Mouse (Mus musculus) embryonic fibroblast, embryonic 13.5 days (primary cell): Measurements from ENCODE around the gene Fam171a2. TPM values are rescaled to one million over a fixed set of nuclear protein-coding genes. Genes with fewer than 3 reads are reported as not detected.

Source experiments
- H3K27ac ChIP-seq: 2 replicates; pipeline ENCODE4 v1.5.1; 2012; ENCODE audit warnings: low read length, control low read depth, inconsistent platforms; ENCODE audit not compliant: insufficient read depth
- H3K4me1 ChIP-seq: 2 replicates; pipeline ENCODE4 v1.6.1; 2011; ENCODE audit warnings: low read length; ENCODE audit not compliant: control insufficient read depth, insufficient read depth
- H3K4me3 ChIP-seq: 2 replicates; pipeline ENCODE4 v1.5.1; 2011; ENCODE audit warnings: mild to moderate bottlenecking, control low read depth, low read length; ENCODE audit not compliant: insufficient read depth
- CTCF ChIP-seq: IDR thresholded peaks from 2 replicates; pipeline ENCODE4 v1.5.1; 2011; ENCODE audit warnings: mild to moderate bottlenecking, control low read depth, low read length, moderate library complexity, borderline replicate concordance; ENCODE audit not compliant: insufficient read depth
- POLR2A ChIP-seq: IDR thresholded peaks from 2 replicates; pipeline ENCODE4 v1.6.1; 2011; ENCODE audit warnings: low read depth, mild to moderate bottlenecking, control low read depth, low read length, moderate library complexity
- polyA plus RNA-seq: library from polyadenylated mRNA; stranded (reverse); fragments of >200 nt; gene quantifications from 2 replicates; pipeline ENCODE4 v1.2.4, GENCODE M21; 2011; ENCODE audit warnings: low read depth; ENCODE audit not compliant: missing spikeins, insufficient read length

Fam171a2 gene
- polyA plus RNA-seq, 1 experiment, result 17.9 TPM

- TF ChIP-seq POLR2A, result no peak
- Histone ChIP-seq H3K4me3 (no peak overlapping the region), H3K4me1 (no peaks in the 10 kb centered on the region), H3K27ac (no peak overlapping the region)
These were observed 32.6 kb upstream of the Fam171a2 start for GRCm38 (mm10) chr11:102480111-102480510.

GRCm38 (mm10) chr11:102479581-102479980 is 32.1 kb upstream of the Fam171a2 start:
- no peak overlapping the region for H3K4me3 ChIP-seq
- H3K4me1 ChIP-seq, result no peaks in the 10 kb centered on the region
- no peak for TF ChIP-seq POLR2A
- no peak for TF ChIP-seq CTCF
- no peak overlapping the region for H3K27ac ChIP-seq

- H3K4me3 ChIP-seq, result no peak overlapping the region
- no peaks in the 10 kb centered on the region for H3K4me1 ChIP-seq
- no peak overlapping the region for H3K27ac ChIP-seq
- TF ChIP-seq CTCF (no peak), POLR2A (no peak)
These were observed 31.2 kb upstream of the Fam171a2 start for GRCm38 (mm10) chr11:102478671-102479070.

GRCm38 (mm10) chr11:102475027-102475426 is 27.5 kb upstream of the Fam171a2 start:
- H3K4me3 ChIP-seq, result no peak overlapping the region
- H3K27ac ChIP-seq, result no peak overlapping the region
- no peaks in the 10 kb centered on the region for H3K4me1 ChIP-seq
- TF ChIP-seq POLR2A (no peak), CTCF (no peak)

GRCm38 (mm10) chr11:102469648-102470357 is 22.3 kb upstream of the Fam171a2 start, which contains the start of gene Itga2b:
Itga2b (minus strand) TSS chr11:102470122.
- no peak within 1 kb of the TSS for H3K27ac ChIP-seq
- no peaks in the 10 kb centered on the region for H3K4me1 ChIP-seq
- TF ChIP-seq POLR2A (no peak), CTCF (no peak)
- H3K4me3 ChIP-seq, result no peak within 1 kb of the TSS

GRCm38 (mm10) chr11:102467041-102467631 is 19.7 kb upstream of the Fam171a2 start:
- Histone ChIP-seq H3K27ac (peak overlapping the region; percentile 49), H3K4me3 (peak overlapping the region; percentile 7), H3K4me1 (no peaks in the 10 kb centered on the region)
- TF ChIP-seq POLR2A, result peak; percentile 53
- no peak for TF ChIP-seq CTCF

GRCm38 (mm10) chr11:102465713-102466436 is 18.4 kb upstream of the Fam171a2 start:
- no peak for TF ChIP-seq CTCF
- TF ChIP-seq POLR2A, result peak; percentile 72
- Histone ChIP-seq H3K27ac (peak overlapping the region; percentile 85), H3K4me1 (no peaks in the 10 kb centered on the region), H3K4me3 (no peak overlapping the region)

- no peaks in the 10 kb centered on the region for H3K4me1 ChIP-seq
- TF ChIP-seq CTCF (no peak), POLR2A (no peak)
- no peak overlapping the region for H3K4me3 ChIP-seq
- H3K27ac ChIP-seq, result peak overlapping the region; percentile 85; the same call in 1 of the 2 replicates
These were observed 17.4 kb upstream of the Fam171a2 start for GRCm38 (mm10) chr11:102464901-102465300.

GRCm38 (mm10) chr11:102461764-102462163 is 14.3 kb upstream of the Fam171a2 start:
- no peak for TF ChIP-seq CTCF
- TF ChIP-seq POLR2A, result no peak
- Histone ChIP-seq H3K27ac (no peak overlapping the region), H3K4me3 (no peak overlapping the region), H3K4me1 (no peaks in the 10 kb centered on the region)

GRCm38 (mm10) chr11:102460541-102460940 is 13.1 kb upstream of the Fam171a2 start:
- Histone ChIP-seq H3K4me3 (no peak overlapping the region), H3K4me1 (no peaks in the 10 kb centered on the region), H3K27ac (no peak overlapping the region)
- no peak for TF ChIP-seq POLR2A
- TF ChIP-seq CTCF, result no peak
